Mouse (Mus musculus) embryo, embryonic 10 days (tissue): ENCODE data around the gene AC134908.4.
A peak's percentile ranks its signal among the peaks of the same experiment; 100 is the strongest.

ENCODE experiments used
- DNase-seq: peaks from one replicate; pipeline ENCODE4 v3.0.0-alpha.2; 2015; ENCODE audit warnings: low spot score

Gene AC134908.4

GRCm38 (mm10) chr17:25830806-25831431, 35.5 kb upstream of the AC134908.4 start:
- no peak for DNase-seq

DNA sequence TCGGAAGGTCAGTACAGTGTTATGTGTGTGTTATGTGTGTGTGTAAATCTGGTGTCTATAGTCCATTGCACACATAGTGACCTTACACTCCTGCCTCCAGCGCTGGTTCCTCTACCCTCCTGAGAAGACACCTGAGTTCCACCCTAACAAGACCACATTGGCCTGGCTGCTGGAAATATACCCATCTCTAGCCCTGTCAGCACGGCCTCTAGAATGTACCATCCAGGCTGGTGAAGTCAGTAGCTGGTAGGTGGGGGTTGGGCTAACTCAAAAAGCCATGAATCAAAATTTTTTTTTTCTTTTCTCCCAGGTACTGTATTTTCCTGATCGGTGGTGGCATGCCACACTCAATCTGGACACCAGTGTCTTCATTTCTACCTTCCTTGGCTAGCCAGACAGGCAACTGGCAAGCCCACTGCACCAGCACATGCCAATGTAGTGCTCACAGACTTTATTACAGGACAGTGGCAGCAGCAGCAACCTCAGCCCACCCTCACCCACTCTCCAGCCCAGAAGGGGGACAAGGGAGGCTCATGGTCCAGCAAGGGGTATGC, 34.8 kb upstream of the AC134908.4 start:
- no peak for DNase-seq

DNA sequence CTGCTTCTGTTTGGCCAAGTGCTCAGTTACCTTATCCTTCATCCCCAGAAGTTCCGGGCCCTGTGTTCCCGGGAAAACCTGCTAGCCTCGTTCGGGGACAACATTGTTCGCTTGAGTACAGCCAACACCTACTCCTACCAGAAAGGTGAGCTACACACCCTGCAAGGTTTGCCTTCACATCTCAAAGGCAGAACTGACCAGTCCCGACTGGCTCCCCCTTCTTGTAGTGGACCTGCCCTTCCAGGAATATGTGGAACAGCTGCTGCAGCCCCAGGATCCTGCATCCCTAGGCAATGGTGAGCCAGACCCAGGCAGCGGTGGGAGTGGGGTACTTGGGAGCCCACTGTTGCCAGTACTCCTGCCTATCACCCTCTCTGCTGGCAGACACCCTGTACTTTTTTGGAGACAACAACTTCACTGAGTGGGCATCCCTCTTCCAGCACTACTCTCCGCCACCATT, 34.1 kb upstream of the AC134908.4 start:
- DNase-seq, result no peak

DNA sequence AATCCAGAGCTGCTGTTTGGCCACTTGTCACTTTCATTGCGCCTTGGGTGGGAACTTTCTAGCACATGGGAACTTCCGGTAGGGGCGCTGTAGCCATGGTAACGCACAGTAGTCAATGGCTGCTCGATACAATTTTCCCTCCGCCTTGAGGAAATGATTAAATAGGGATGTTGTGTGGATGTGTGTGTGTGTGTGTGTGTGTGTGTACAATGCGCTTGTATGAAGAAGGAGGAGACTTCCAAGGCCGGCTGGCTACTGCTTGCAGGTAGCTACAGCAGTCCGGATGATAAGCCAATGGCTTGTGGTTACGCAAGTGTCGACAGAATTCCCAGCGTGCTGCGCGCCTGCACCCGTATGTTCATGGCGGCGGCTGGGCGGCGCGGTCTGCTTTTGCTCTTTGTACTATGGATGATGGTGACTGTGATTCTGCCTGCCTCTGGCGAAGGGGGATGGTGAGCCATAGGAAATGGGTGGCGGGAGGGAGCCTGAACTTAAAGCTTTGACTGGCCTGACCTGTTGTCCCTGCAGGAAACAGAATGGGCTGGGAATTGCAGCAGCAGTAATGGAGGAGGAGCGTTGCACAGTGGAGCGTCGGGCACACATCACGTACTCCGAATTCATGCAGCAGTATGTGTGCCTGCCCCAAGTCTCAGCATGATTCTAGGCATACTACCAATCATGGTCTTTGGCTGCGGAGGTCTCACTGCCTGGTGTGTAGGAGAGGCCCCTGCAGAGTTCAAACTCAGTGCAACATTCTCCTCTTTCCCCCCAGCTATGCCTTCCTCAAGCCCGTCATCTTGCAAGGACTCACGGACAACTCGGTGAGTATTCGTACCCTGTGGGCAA, 33.5 kb upstream of the AC134908.4 start, which contains the start of gene Jmjd8:
Gene Jmjd8, plus strand, starts transcription at position 156 of the 846 bp plus-strand sequence.
- DNase-seq, result peak; percentile 91

GRCm38 (mm10) chr17:25828223-25828594, 32.8 kb upstream of the AC134908.4 start:
- DNase-seq, result no peak

GRCm38 (mm10) chr17:25827546-25828222, 32.2 kb upstream of the AC134908.4 start:
- no peak for DNase-seq

DNA sequence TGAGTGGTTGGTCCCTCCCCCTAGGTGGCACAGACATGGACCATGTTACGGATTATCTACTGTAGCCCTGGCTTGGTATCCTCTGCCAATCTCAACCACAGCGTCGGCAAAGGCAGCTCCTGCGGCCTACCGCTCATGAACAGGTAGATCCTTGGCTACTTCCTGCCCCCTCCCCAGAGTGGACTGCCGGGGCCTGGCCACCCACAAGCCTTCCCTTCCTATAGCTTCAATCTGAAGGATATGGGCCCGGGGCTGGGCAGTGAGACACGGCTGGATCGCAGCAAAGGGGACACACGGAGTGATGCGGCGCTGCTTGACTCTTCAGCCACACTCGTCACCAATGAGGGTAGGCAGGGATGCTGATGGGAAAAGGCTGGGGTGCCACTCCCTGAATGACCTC, 31.6 kb upstream of the AC134908.4 start:
- no peak for DNase-seq

- DNase-seq, result no peak
These were observed 30.6 kb upstream of the AC134908.4 start for GRCm38 (mm10) chr17:25825984-25826570.

- DNase-seq, result no peak
These were observed 29.9 kb upstream of the AC134908.4 start for GRCm38 (mm10) chr17:25825311-25825710.

DNA sequence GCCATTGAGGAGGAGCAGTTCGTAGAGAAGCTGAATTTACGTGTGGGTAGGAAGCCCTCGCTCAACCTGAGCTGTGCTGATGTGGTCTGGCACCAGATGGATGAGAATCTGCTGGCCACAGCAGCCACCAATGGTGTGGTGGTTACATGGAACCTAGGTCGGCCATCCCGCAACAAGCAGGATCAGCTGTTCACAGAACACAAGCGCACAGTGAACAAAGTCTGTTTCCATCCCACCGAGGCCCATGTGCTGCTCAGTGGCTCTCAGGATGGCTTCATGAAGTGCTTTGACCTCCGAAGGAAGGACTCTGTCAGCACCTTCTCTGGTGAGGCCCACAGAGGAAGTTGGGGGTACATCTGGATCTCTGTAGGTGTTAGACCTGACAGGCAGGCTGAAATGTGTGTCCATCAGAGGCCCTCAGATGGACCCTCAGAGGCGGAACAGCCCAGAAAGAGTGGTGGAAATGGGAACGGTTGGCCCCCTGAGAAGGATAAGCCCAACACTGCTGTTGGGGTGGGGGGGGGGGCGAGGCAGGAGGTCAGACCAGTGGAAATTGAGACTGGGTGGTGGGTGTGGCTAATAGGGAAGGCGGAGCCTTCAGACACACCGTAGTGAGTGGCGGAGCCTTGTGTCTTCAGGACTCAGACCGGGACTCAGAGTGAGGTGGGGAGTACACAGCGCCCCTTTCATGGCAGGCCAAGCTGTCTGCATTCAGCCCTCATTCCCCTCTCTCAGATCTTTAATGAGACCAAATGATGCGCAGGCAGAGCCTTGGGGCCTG, 29.1 kb upstream of the AC134908.4 start:
- no peak for DNase-seq

DNA sequence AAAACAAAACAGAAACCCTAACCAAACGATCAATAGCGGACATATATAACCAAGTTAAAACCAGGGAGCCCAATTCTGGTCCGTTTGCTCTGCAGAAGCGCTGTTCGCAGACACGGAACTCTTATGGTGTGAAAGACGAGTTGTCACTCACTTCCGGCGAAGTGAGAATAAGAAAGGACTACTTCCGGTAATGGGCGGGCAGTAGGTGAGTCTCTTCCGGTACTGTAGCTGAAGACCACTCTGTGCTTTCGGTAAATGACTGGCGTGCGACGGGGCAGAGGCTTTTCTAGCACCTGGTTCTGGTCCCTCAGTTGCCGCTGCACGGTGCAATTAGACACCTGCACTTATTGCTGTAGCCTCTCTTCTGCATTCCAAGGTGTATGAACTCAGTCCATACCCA, 28.0 kb upstream of the AC134908.4 start, which contains the start of gene Wdr24:
Gene Wdr24, plus strand, starts transcription at position 176 of the 400 bp plus-strand sequence.
- peak; percentile 93 for DNase-seq

GRCm38 (mm10) chr17:25818851-25819780, 23.7 kb upstream of the AC134908.4 start:
- peak; percentile 47 for DNase-seq

DNA sequence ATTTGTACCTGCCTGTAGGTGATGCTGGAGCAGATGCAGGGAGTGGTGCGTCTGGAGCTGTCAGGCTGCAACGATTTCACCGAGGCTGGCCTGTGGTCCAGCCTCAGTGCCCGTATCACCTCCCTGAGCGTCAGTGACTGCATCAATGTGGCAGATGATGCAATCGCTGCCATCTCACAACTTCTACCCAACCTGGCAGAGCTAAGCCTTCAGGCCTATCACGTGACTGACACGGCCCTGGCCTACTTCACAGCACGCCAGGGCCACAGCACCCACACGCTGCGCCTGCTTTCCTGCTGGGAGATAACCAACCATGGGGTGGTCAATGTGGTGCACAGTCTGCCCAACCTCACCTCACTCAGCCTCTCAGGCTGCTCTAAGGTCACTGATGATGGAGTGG, 22.2 kb upstream of the AC134908.4 start:
- DNase-seq, result no peak

GRCm38 (mm10) chr17:25813471-25813870, 18.0 kb upstream of the AC134908.4 start:
- DNase-seq, result peak; percentile 94

DNA sequence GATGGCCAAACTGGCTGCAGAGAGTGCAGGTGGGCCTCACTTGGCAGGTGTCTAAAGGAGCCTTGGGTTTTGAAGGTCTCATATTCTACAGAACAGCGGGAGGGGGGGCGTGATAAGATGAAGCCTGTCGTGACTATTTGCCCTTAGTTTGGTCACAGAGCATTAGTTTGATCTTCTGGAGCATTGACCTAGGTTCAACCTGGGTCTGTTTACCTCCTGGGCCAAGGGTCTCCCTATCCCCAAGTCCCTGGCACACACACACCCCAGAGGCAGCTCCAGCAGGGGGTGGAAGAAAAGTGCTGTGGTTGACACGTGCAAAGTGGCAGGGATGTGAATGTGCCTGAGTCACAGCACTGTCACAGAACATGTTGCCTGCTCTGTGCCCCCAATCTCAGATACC, 15.4 kb upstream of the AC134908.4 start:
- no peak for DNase-seq

DNA sequence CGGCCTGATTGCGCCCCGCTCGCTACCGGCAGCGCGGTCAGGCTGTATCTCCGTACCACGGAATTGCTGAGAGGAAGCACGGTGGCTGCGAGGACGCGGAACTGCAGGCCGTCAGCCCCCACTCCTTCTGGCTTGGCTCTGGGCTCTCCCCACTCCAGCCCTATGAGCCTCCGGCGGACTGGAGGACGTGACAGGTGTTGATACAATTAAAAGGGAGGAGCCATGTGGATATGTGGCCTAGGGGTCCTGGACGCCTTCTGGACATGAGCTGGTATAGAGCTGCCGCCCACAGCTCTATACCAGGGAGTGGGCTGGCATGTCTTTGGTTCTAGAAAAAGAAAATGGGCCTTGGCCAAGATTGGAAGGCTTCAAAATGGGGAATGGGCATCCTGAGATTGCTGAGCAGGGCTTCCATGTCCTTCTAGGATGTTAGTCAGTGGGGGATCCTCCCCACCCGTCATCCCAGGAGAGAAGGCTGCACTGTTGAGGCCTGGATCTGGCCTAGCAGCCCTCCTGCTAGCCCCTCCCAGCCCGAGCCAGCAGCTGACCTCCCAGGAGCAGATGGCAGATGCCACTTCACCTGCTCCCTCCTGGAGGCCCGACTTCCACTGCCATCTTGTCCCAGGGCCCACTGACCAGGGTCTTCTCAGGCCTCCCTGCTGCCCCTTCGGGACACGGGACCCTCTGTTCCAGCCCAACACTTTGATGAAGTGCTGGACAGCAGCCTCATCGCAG, 14.3 kb upstream of the AC134908.4 start:
- DNase-seq, result no peak

DNA sequence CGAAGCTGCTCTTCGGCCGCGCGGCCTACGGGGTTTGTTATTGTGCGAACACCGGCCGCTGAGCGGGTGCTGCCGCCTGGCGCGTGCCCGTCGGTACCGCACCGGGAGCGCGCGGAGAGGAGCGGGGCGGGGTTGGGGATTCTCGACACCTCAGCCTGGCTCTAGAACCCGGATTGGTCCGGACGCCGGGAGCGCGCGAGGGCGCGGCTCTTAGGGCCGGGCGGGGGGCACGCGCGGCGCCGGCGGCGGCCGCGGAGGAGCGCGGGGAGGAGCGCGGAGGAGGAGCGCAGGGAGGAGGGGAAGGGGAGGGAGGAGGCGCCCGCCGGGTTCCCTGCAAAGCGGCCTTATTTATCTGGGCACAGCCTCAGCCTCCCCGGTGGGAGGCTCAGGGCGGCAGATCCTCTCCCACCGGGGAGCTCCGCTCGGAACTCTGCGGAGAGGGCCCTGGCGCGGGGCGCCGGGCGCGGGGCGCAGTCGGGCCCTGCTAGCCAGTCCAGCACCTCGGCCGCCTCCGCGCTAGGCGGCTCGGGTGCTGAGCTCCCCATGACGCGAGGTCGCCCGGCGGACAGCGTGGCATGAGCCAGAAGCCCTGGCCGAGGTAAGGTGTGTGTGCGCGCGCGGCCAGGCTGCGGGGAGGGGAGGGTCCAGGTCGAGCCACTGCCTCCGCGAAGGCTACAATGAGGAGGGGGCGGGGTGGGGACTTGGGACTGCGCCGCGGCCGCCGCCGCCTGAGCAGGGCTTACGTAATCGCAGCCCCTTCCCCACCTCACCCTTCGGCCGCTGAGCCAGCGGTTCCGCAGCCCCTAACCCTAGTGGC, 13.5 kb upstream of the AC134908.4 start, which contains the start of gene Fbxl16:
Gene Fbxl16, plus strand, starts transcription at position 297 of the 817 bp plus-strand sequence.
- peak; percentile 87 for DNase-seq

DNA sequence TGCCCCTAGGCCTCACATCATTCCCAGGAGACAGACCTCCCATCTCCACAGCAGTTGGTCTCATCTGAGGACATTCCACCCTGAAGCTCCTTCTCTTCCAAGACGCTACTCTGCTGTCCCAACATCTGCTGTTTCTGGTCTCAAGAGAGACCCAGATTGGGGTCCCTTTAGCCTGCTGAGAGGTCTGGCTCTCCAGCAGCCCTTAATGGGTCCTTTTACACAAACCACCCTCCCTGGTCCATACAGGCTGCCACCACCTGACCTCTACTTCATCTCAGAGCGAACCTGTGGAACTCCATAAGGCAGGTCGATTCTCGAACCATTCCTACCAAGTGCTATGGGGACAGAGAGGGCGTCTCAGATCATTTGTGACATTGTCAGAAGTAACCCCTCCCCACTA, 12.6 kb upstream of the AC134908.4 start:
- DNase-seq, result no peak
